Mouse (Mus musculus) cortical plate, adult 2 months (tissue): ENCODE results near the gene Ndufb3.

ENCODE experiments used
- CTCF ChIP-seq: fragments of 200-500 bp; IDR thresholded peaks from 2 replicates; pipeline ENCODE4 v1.5.1; 2011; ENCODE audit warnings: mild to moderate bottlenecking, control low read depth, low read length; ENCODE audit not compliant: insufficient read depth; ENCODE audit errors: extremely low read depth
- POLR2A ChIP-seq: fragments of 200-500 bp; IDR thresholded peaks from 2 replicates; pipeline ENCODE4 v1.6.1; 2011; ENCODE audit warnings: mild to moderate bottlenecking, low read length, control low read depth; ENCODE audit not compliant: insufficient read depth; ENCODE audit errors: extremely low read depth

GRCm38 (mm10) chr1:58582611-58583010 lies 3.6 kb upstream of the Ndufb3 start:
- TF ChIP-seq CTCF, result no peak
- no peak for TF ChIP-seq POLR2A
